Mouse (Mus musculus) adrenal gland, postnatal 25 days (tissue): ENCODE data around the gene Klk13. TPM values are rescaled to one million over a fixed set of nuclear protein-coding genes. Genes with fewer than 3 reads are reported as not detected.

Experiments used
- DNase-seq: peaks from one replicate; pipeline ENCODE4 v3.0.0; 2021; ENCODE audit warnings: mixed read lengths
- total RNA-seq: library from RNA; stranded (reverse); gene quantifications from 2 replicates; pipeline ENCODE4 v1.2.3, GENCODE M21; 2021

Gene Klk13
- total RNA-seq, 1 experiment from 2014 or later: not detected

GRCm38 (mm10) chr7:43771916-43772315, 59.5 kb downstream of the Klk13 start:
- no peak for DNase-seq

- no peak for DNase-seq
These were observed 60.5 kb downstream of the Klk13 start for GRCm38 (mm10) chr7:43772901-43773300.

GRCm38 (mm10) chr7:43774364-43774763, 62.0 kb downstream of the Klk13 start, which contains the start of gene Klk11:
Klk11 (plus strand) TSS chr7:43774604.
- no peak for DNase-seq

GRCm38 (mm10) chr7:43774802-43775201, 62.4 kb downstream of the Klk13 start:
- DNase-seq: no peak

GRCm38 (mm10) chr7:43775311-43776057, 63.1 kb downstream of the Klk13 start:
- DNase-seq: no peak

- no peak for DNase-seq
These were observed 64.1 kb downstream of the Klk13 start for GRCm38 (mm10) chr7:43776506-43776905.

Other genes starting within 250 kb of the Klk13 start
- 3.6 and 4.6 TPM in 2 replicates for gene Vsig10l, start 249.4 kb upstream of the Klk13 start, total RNA-seq
- gene Iglon5, start 222.5 kb upstream of the Klk13 start, total RNA-seq: 1.3 and 2.1 TPM in 2 replicates
- not detected in 2 replicates for gene 4931406B18Rik, start 206.6 kb upstream of the Klk13 start, total RNA-seq
- 1.2 and 2.4 TPM in 2 replicates for gene Cd33, start 168.1 kb upstream of the Klk13 start, total RNA-seq
- gene Zfp658, start 150.3 kb upstream of the Klk13 start, total RNA-seq: 2.8 and 3.1 TPM in 2 replicates
- 16.2 and 17.5 TPM in 2 replicates for gene Zfp719, start 133.0 kb upstream of the Klk13 start, total RNA-seq
- gene Zfp819, start 105.4 kb upstream of the Klk13 start, total RNA-seq: not detected in 2 replicates
- not detected in 2 replicates for gene Ceacam18, start 77.9 kb upstream of the Klk13 start, total RNA-seq
- gene Siglece, start 52.4 kb upstream of the Klk13 start, total RNA-seq: 1.9 and 2.1 TPM in 2 replicates
- 11.1 and 13.4 TPM in 2 replicates for gene Ctu1, start 40.6 kb upstream of the Klk13 start, total RNA-seq
- gene Klk14, start 22.1 kb upstream of the Klk13 start, total RNA-seq: not detected in 2 replicates
- gene Klk12, start 56.3 kb downstream of the Klk13 start, total RNA-seq: not detected in 2 replicates
- gene Klk11, start 62.0 kb downstream of the Klk13 start, total RNA-seq: not detected in 2 replicates
- gene Klk10, start 68.5 kb downstream of the Klk13 start, total RNA-seq: not detected in 2 replicates
- not detected in 2 replicates for gene Klk9, start 79.3 kb downstream of the Klk13 start, total RNA-seq
- gene Klk8, start 85.0 kb downstream of the Klk13 start, total RNA-seq: 2.7 and 3.5 TPM in 2 replicates
- gene Klk7, start 98.7 kb downstream of the Klk13 start, total RNA-seq: not detected in 2 replicates
- gene Klk6, start 111.9 kb downstream of the Klk13 start, total RNA-seq: not detected in 2 replicates
- gene Klk5, start 129.4 kb downstream of the Klk13 start, total RNA-seq: not detected in 2 replicates
- not detected in 2 replicates for gene Klk4, start 168.6 kb downstream of the Klk13 start, total RNA-seq
- gene Klk15, start 221.2 kb downstream of the Klk13 start, total RNA-seq: not detected in 2 replicates
- not detected in 2 replicates for gene Klk1b8, start 238.1 kb downstream of the Klk13 start, total RNA-seq